Mouse (Mus musculus) E14TG2a.4 (cell line): ENCODE data around the gene Tomm7.
A peak's percentile ranks its signal among the peaks of the same experiment; 100 is the strongest.

Source experiments
- CTCF ChIP-seq: conservative IDR thresholded peaks from 2 replicates; pipeline ENCODE4 v1.5.1; 2014; ENCODE audit warnings: low read length
- NANOG ChIP-seq: IDR thresholded peaks from 2 replicates; pipeline ENCODE4 v1.6.1; 2014; ENCODE audit warnings: borderline replicate concordance, low read length, mixed read lengths

DNA sequence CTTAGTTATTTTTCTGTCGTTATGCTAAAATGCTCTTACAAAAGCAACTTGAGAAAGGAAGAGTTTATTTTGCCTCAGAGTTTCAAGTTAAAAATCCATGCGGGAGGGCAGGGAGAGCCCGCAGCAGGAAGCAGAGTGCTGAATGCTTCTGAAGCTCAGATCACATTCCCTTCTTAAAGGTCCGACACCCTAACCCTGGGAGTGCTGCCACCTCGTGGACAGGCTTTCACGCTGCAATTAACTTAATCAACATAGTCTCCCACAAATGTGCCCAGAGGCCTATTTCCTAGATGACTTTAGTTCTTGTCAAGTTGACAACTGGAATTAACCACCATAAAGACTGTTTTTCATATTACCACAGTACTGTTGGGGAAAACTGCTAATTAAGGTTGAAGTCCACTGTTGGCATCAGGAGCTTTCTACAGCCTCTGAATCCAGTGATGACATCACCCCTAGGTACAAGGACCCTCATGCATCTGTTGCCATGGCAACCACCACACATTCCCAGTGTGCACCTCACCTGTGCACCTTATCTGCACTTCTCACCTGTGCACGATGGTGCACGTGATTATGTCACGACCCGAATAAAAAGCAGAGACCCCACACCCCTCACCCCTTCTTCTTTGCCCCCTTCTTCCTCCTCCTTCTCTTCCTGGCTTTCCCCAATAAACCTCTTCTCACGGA lies 17.5 kb downstream of the Tomm7 start:
- peak; percentile 61 for TF ChIP-seq CTCF
- no peak for TF ChIP-seq NANOG
